12 mouse cellular contexts compared by ENCODE assay signal in the genomic region with DNA sequence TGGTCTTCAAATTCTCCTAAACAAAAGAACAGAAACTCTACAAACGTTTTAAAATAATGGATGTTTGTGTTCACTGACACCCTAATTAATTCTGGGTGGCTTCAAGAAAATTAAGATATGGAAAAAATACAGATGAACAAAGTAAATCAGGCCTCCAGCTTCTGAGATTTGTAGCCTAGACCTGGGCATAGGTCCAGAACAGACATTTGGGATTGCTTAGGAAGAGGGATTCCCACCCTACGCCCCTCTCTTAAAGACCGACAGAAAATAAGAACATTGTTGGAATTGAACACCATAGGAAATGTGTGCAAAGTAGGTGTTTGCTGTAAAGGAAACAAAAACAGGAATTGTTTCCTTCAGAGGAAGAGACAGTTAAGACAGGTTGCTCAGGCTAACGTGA. TPM values are rescaled to one million over a fixed set of nuclear protein-coding genes. Genes with fewer than 3 reads are reported as not detected.
DNase-seq lines count a peak whose midpoint lies in the region; ATAC-seq and TF ChIP-seq lines count a peak whose summit lies in the region.
"Had no signal": no experiment of that assay in that cellular context is flagged by ENCODE, and none has a peak within 500 bp of the region (broad histone marks: within the 10 kb centered on the region; RNA-seq: fewer than 3 reads in every experiment).

No protein-coding gene starts in this region.

- no peak for TF ChIP-seq EP300 in heart, adult 2 months (IDR thresholded peaks at IDR 0.05; ENCODE audit: insufficient read depth, low read depth, low read length)

- H3K36me3 ChIP-seq in heart, adult 2 months (ENCODE audit: control insufficient read depth, insufficient read depth, low read length), result peaks cover 43% of the 10 kb centered on the region
- peaks cover 18% of the 10 kb centered on the region for H3K36me3 ChIP-seq in kidney, embryonic 15.5 days
- H3K36me3 ChIP-seq in embryonic facial prominence, embryonic 14.5 days (ENCODE audit: control insufficient read depth, insufficient read depth, low read length), result peaks cover 19% of the 10 kb centered on the region
- no peaks in the 10 kb centered on the region for H3K36me3 ChIP-seq in neural tube, embryonic 15.5 days

- H3K27me3 ChIP-seq in heart, adult 2 months (ENCODE audit: control insufficient read depth, insufficient read depth, low read length), result no peaks in the 10 kb centered on the region
- no peaks in the 10 kb centered on the region for H3K27me3 ChIP-seq in kidney, embryonic 15.5 days
- H3K27me3 ChIP-seq in embryonic facial prominence, embryonic 14.5 days (replicated peaks; ENCODE audit: control insufficient read depth, insufficient read depth, low read length), result no peaks in the 10 kb centered on the region
- H3K27me3 ChIP-seq in neural tube, embryonic 15.5 days (replicated peaks), result peaks cover 13% of the 10 kb centered on the region

- H3K9me3 ChIP-seq in kidney, embryonic 15.5 days (replicated peaks), result no peaks in the 10 kb centered on the region
- no peaks in the 10 kb centered on the region for H3K9me3 ChIP-seq in embryonic facial prominence, embryonic 14.5 days (ENCODE audit: control insufficient read depth, low read length)
- no peaks in the 10 kb centered on the region for H3K9me3 ChIP-seq in neural tube, embryonic 15.5 days (replicated peaks)

- intact Hi-C loops in heart, adult 2 months (cut with DNase I), result no loop called here

- H3K4me3 ChIP-seq in heart, adult 2 months, result peak overlapping the region; percentile 80
- H3K4me3 ChIP-seq in kidney, embryonic 15.5 days (replicated peaks), result peak overlapping the region; percentile 18
- H3K4me3 ChIP-seq in embryonic facial prominence, embryonic 14.5 days (ENCODE audit: low read depth, low read length), result peak overlapping the region; percentile 70
- H3K4me3 ChIP-seq in neural tube, embryonic 15.5 days (replicated peaks), result no peak overlapping the region; the same call in 1 of the 2 replicates

- no peaks in the 10 kb centered on the region; the same call in 1 of the 2 replicates for H3K79me2 ChIP-seq in heart, adult 2 months (replicated peaks; ENCODE audit: control insufficient read depth, insufficient read depth, low read length)

- ATAC-seq in kidney, embryonic 15.5 days (replicated peaks; ENCODE audit: low FRiP score), result no peak
- ATAC-seq in embryonic facial prominence, embryonic 14.5 days (ENCODE audit: low read depth), result no peak
- no peak for ATAC-seq in neural tube, embryonic 15.5 days (ENCODE audit: low FRiP score)

- peak overlapping the region; percentile 26; the same call in 1 of the 2 replicates for H3K27ac ChIP-seq in heart, adult 2 months
- H3K27ac ChIP-seq in kidney, embryonic 15.5 days, result no peak overlapping the region
- H3K27ac ChIP-seq in embryonic facial prominence, embryonic 14.5 days (replicated peaks; ENCODE audit: low read depth, low read length), result peak overlapping the region; percentile 87
- H3K27ac ChIP-seq in neural tube, embryonic 15.5 days (replicated peaks), result no peak overlapping the region

- WGBS in heart, adult 2 months, result 38% methylated on average over 4 of the region's 4 CpGs
- 49% methylated on average over 4 of the region's 4 CpGs for WGBS in kidney, embryonic 15.5 days
- 19% methylated on average over 4 of the region's 4 CpGs for WGBS in embryonic facial prominence, embryonic 14.5 days
- WGBS in neural tube, embryonic 15.5 days, result 66% methylated on average over 4 of the region's 4 CpGs

- peak overlapping the region; percentile 86 for H3K4me2 ChIP-seq in kidney, embryonic 15.5 days
- H3K4me2 ChIP-seq in embryonic facial prominence, embryonic 14.5 days (ENCODE audit: low read depth, low read length), result peak overlapping the region; percentile 77
- H3K4me2 ChIP-seq in neural tube, embryonic 15.5 days, result peak overlapping the region; percentile 17; the same call in 1 of the 2 replicates

- H3K9ac ChIP-seq in heart, adult 2 months (ENCODE audit: low read depth, low read length), result no peak overlapping the region
- H3K9ac ChIP-seq in kidney, embryonic 15.5 days, result no peak overlapping the region
- H3K9ac ChIP-seq in embryonic facial prominence, embryonic 14.5 days (ENCODE audit: low read depth, low read length), result no peak overlapping the region
- H3K9ac ChIP-seq in neural tube, embryonic 15.5 days (replicated peaks), result no peak overlapping the region

- peaks cover 25% of the 10 kb centered on the region for H3K4me1 ChIP-seq in heart, adult 2 months (ENCODE audit: control insufficient read depth, insufficient read depth, low read length)
- peaks cover 48% of the 10 kb centered on the region for H3K4me1 ChIP-seq in kidney, embryonic 15.5 days
- peaks cover 47% of the 10 kb centered on the region for H3K4me1 ChIP-seq in embryonic facial prominence, embryonic 14.5 days (ENCODE audit: control insufficient read depth, insufficient read depth, low read length)
- peaks cover 13% of the 10 kb centered on the region for H3K4me1 ChIP-seq in neural tube, embryonic 15.5 days

- no peak for DNase-seq in heart, adult 2 months
- DNase-seq in heart, postnatal 4 days, result no peak
- DNase-seq in kidney, adult 8-10 months, result no peak
- peak; percentile 84 for DNase-seq in embryonic facial prominence, embryonic 14.5 days (ENCODE audit: low spot score)
- DNase-seq in embryo, embryonic 10.5 days (ENCODE audit: low spot score), result no peak
- DNase-seq in adrenal gland, postnatal 4 days (ENCODE audit: low spot score in 2 of 2), result no peak
- DNase-seq: cerebellum, postnatal 25 days; left cerebral cortex, postnatal 4 days; lung, adult 18-20 months; thymus, postnatal 36 days had no signal

- no peak for TF ChIP-seq CTCF in heart, adult 2 months (IDR thresholded peaks at IDR 0.05)

- no peak for TF ChIP-seq POLR2A in heart, adult 2 months (IDR thresholded peaks at IDR 0.05; ENCODE audit: insufficient read depth, low read depth, low read length)

RNA-seq across cellular contexts. Expression of a gene that starts 2.6 kb away (rescaled TPM):
- 10 to 100 TPM; 70.5 to 93.9 TPM for total RNA-seq in heart, adult 2 months (2021)
- polyA plus RNA-seq in heart, adult 2 months (2012; rRNA removed), result 41.9 and 47.3 TPM in 2 replicates
- 100 to 1,000 TPM; 174 to 179 TPM for total RNA-seq in heart, postnatal 4 days (2021)
- polyA plus RNA-seq in kidney, embryonic 15.5 days (2015; fragmentation: Nextera tagmentation; extraction: Ambion mirVana), result 516 and 533 TPM in 2 replicates
- polyA plus RNA-seq in embryonic facial prominence, embryonic 14.5 days (2014; fragmentation: Nextera tagmentation; extraction: Ambion mirVana), result 687 and 752 TPM in 2 replicates
- 284 and 336 TPM in 2 replicates for polyA plus RNA-seq in neural tube, embryonic 15.5 days (2015; fragmentation: Nextera tagmentation; extraction: Ambion mirVana)
- 100 to 1,000 TPM; 198 to 205 TPM for total RNA-seq in adrenal gland, postnatal 4 days (2021)

RNA-seq across cellular contexts. Expression of a gene that starts 37.2 kb away (rescaled TPM):
- total RNA-seq in heart, adult 2 months (2021), result 10 to 100 TPM; 72.5 to 73.7 TPM
- polyA plus RNA-seq in heart, adult 2 months (2012; rRNA removed), result 89.9 and 99.1 TPM in 2 replicates
- 100 to 1,000 TPM; 243 to 300 TPM for total RNA-seq in heart, postnatal 4 days (2021)
- polyA plus RNA-seq in kidney, embryonic 15.5 days (2015; fragmentation: Nextera tagmentation; extraction: Ambion mirVana), result 1,358 and 1,377 TPM in 2 replicates
- 1,533 and 1,735 TPM in 2 replicates for polyA plus RNA-seq in embryonic facial prominence, embryonic 14.5 days (2014; fragmentation: Nextera tagmentation; extraction: Ambion mirVana)
- 235 and 481 TPM in 2 replicates for polyA plus RNA-seq in neural tube, embryonic 15.5 days (2015; fragmentation: Nextera tagmentation; extraction: Ambion mirVana)
- 100 to 1,000 TPM; 223 to 236 TPM for total RNA-seq in adrenal gland, postnatal 4 days (2021)

Comparison
In these comparisons a context has a peak if more than half of its experiments do, and no peak if none do; other contexts are left out.
1. H3K27ac ChIP-seq: peak in heart, adult 2 months (single experiment) and embryonic facial prominence, embryonic 14.5 days (single experiment); none in kidney, embryonic 15.5 days (single experiment) and neural tube, embryonic 15.5 days (single experiment).
2. H3K4me2 ChIP-seq: peak in every context shown above with its lines; median percentile 86 in kidney, embryonic 15.5 days; 77 in embryonic facial prominence, embryonic 14.5 days; 17 in neural tube, embryonic 15.5 days.